Mouse (Mus musculus) hindbrain, embryonic 10.5 days (tissue): Measurements from ENCODE around the gene Cldn34b3. TPM values are rescaled to one million over a fixed set of nuclear protein-coding genes. Genes with fewer than 3 reads are reported as not detected.
"Not testable (repeated sequence)": the region's sequence is repeated elsewhere in the genome, so short reads cannot be mapped to it uniquely, and the experiment has no call there.

Source experiments
- DNase-seq: peaks from one replicate; pipeline ENCODE4 v3.0.0-alpha.2; 2017; ENCODE audit warnings: low spot score
- H3K27ac ChIP-seq: fragments of 300-500 bp; sonication (generic); 2 replicates; pipeline ENCODE4 v1.5.1; 2016; ENCODE audit warnings: mild to moderate bottlenecking, moderate library complexity
- H3K27me3 ChIP-seq: fragments of 300-500 bp; sonication (generic); 2 replicates; pipeline ENCODE4 v1.6.1; 2016; ENCODE audit warnings: mild to moderate bottlenecking; ENCODE audit not compliant: poor library complexity, insufficient read depth, severe bottlenecking
- H3K36me3 ChIP-seq: fragments of 300-500 bp; sonication (generic); 2 replicates; pipeline ENCODE4 v1.6.1; 2016; ENCODE audit warnings: mild to moderate bottlenecking, moderate library complexity
- H3K4me1 ChIP-seq: fragments of 300-500 bp; sonication (generic); replicated peaks from 2 replicates; pipeline ENCODE4 v1.6.1; 2016; ENCODE audit warnings: mild to moderate bottlenecking
- H3K4me3 ChIP-seq: fragments of 300-500 bp; sonication (generic); 2 replicates; pipeline ENCODE4 v1.5.1; 2016; ENCODE audit warnings: mild to moderate bottlenecking, moderate library complexity
- H3K9me3 ChIP-seq: fragments of 300-500 bp; sonication (generic); 2 replicates; pipeline ENCODE4 v1.6.1; 2016; ENCODE audit warnings: mild to moderate bottlenecking, moderate library complexity
- WGBS: fragments of 180-500 bp; shearing (Covaris S2); methylation state at CpG from one replicate; pipeline ENCODE4 v1.1.7; 2016; 5-methylcytosine and 5-hydroxymethylcytosine counted together
- polyA plus RNA-seq: library from polyadenylated mRNA; unstranded; fragments of >200 nt; fragmentation: Nextera tagmentation; extraction: Ambion mirVana; gene quantifications from 2 replicates; pipeline ENCODE4 v1.2.1, GENCODE M21; 2016

Cldn34b3 gene
- polyA plus RNA-seq = not detected in 2 replicates

GRCm38 (mm10) chrX:76264004-76264403, at the start of gene Cldn34b3:
Gene Cldn34b3, plus strand, starts transcription at chrX:76264304.
- not testable (repeated sequence) for DNase-seq, H3K36me3 ChIP-seq, H3K4me3 ChIP-seq, H3K27me3 ChIP-seq, H3K27ac ChIP-seq, H3K9me3 ChIP-seq, H3K4me1 ChIP-seq
- 97% methylated on average over 1 of the region's 1 CpGs for WGBS

Other genes starting within 250 kb of the Cldn34b3 start
- gene Cldn34b4, start 129.0 kb downstream of the Cldn34b3 start, polyA plus RNA-seq = not detected in 2 replicates